Mouse (Mus musculus) limb, embryonic 13.5 days (tissue): ENCODE results near the gene Cfap73. TPM values are rescaled to one million over a fixed set of nuclear protein-coding genes. Genes with fewer than 3 reads are reported as not detected.

ENCODE experiments used
- ATAC-seq: fragments of 200-750 bp; cut with Nextera tagmentation; 2 replicates; pipeline ENCODE4 v1.8.0; 2017; ENCODE audit warnings: low read depth, moderate number of reproducible peaks, moderate TSS enrichment; ENCODE audit not compliant: low FRiP score
- H3K27ac ChIP-seq: fragments of 300-500 bp; sonication (generic); 2 replicates; pipeline ENCODE4 v1.5.1; 2015; ENCODE audit warnings: inconsistent platforms, mild to moderate bottlenecking, moderate library complexity
- H3K27me3 ChIP-seq: fragments of 300-500 bp; sonication (generic); 2 replicates; pipeline ENCODE4 v1.6.1; 2015; ENCODE audit warnings: mild to moderate bottlenecking, inconsistent platforms
- H3K36me3 ChIP-seq: fragments of 300-500 bp; sonication (generic); 2 replicates; pipeline ENCODE4 v1.6.1; 2015; ENCODE audit warnings: inconsistent platforms, mild to moderate bottlenecking, moderate library complexity
- H3K4me1 ChIP-seq: fragments of 300-500 bp; sonication (generic); 2 replicates; pipeline ENCODE4 v1.6.1; 2015; ENCODE audit warnings: inconsistent platforms
- H3K4me2 ChIP-seq: fragments of 300-500 bp; sonication (generic); replicated peaks from 2 replicates; pipeline ENCODE4 v1.6.1; 2015; ENCODE audit warnings: inconsistent platforms, mild to moderate bottlenecking, moderate library complexity
- H3K4me3 ChIP-seq: fragments of 300-500 bp; sonication (generic); 2 replicates; pipeline ENCODE4 v1.5.1; 2015; ENCODE audit warnings: moderate library complexity, mild to moderate bottlenecking, inconsistent platforms
- H3K9ac ChIP-seq: fragments of 300-500 bp; sonication (generic); 2 replicates; pipeline ENCODE4 v1.6.1; 2015; ENCODE audit warnings: mild to moderate bottlenecking, inconsistent platforms
- H3K9me3 ChIP-seq: fragments of 300-500 bp; sonication (generic); 2 replicates; pipeline ENCODE4 v1.6.1; 2016; ENCODE audit warnings: inconsistent platforms
- WGBS: fragments of 180-500 bp; shearing (Covaris S2); methylation state at CpG from one replicate; pipeline ENCODE4 v1.1.7; 2015; 5-methylcytosine and 5-hydroxymethylcytosine counted together
- polyA plus RNA-seq: library from polyadenylated mRNA; unstranded; fragments of >200 nt; fragmentation: Nextera tagmentation; extraction: Ambion mirVana; gene quantifications from 2 replicates; pipeline ENCODE4 v1.2.1, GENCODE M21; 2015

Cfap73 gene
- polyA plus RNA-seq, 1 experiment from 2014 or later: not detected

- H3K27me3 ChIP-seq: peaks cover 18% of the 10 kb centered on the region; the same call in 1 of the 2 replicates
- H3K27ac ChIP-seq: no peak overlapping the region
- no peak for ATAC-seq
- no peaks in the 10 kb centered on the region for H3K36me3 ChIP-seq
- H3K9ac ChIP-seq: no peak overlapping the region
- H3K9me3 ChIP-seq: no peaks in the 10 kb centered on the region
- no peaks in the 10 kb centered on the region for H3K4me1 ChIP-seq
- H3K4me2 ChIP-seq: no peak overlapping the region
- no peak overlapping the region for H3K4me3 ChIP-seq
- WGBS: 65% methylated on average over 5 of the region's 5 CpGs
Observed at GRCm38 (mm10) chr5:120660816-120661215, 26.8 kb upstream of the Cfap73 start.

GRCm38 (mm10) chr5:120656281-120656751 is 22.3 kb upstream of the Cfap73 start:
- H3K27me3 ChIP-seq: peaks cover 40% of the 10 kb centered on the region
- H3K36me3 ChIP-seq: no peaks in the 10 kb centered on the region
- H3K4me1 ChIP-seq: no peaks in the 10 kb centered on the region
- WGBS: 84% methylated on average over 12 of the region's 12 CpGs
- H3K27ac ChIP-seq: no peak overlapping the region
- no peak overlapping the region for H3K4me2 ChIP-seq
- ATAC-seq: no peak
- H3K4me3 ChIP-seq: no peak overlapping the region
- H3K9ac ChIP-seq: no peak overlapping the region
- no peaks in the 10 kb centered on the region for H3K9me3 ChIP-seq

- WGBS: 94% methylated on average over 2 of the region's 2 CpGs
- Histone ChIP-seq H3K36me3 (no peaks in the 10 kb centered on the region), H3K27ac (no peak overlapping the region), H3K9me3 (no peaks in the 10 kb centered on the region), H3K4me3 (no peak overlapping the region), H3K4me1 (peaks cover 6% of the 10 kb centered on the region), H3K9ac (no peak overlapping the region), H3K4me2 (no peak overlapping the region), H3K27me3 (peaks cover 65% of the 10 kb centered on the region)
- ATAC-seq: no peak
Observed at GRCm38 (mm10) chr5:120653873-120654272, 19.8 kb upstream of the Cfap73 start.

- no peak overlapping the region for H3K4me3 ChIP-seq
- ATAC-seq: no peak
- H3K27ac ChIP-seq: no peak overlapping the region
- H3K9me3 ChIP-seq: no peaks in the 10 kb centered on the region
- H3K4me2 ChIP-seq: no peak overlapping the region
- no peak overlapping the region for H3K9ac ChIP-seq
- WGBS: 83% methylated on average over 28 of the region's 28 CpGs
- H3K4me1 ChIP-seq: peaks cover 12% of the 10 kb centered on the region
- no peaks in the 10 kb centered on the region for H3K36me3 ChIP-seq
- H3K27me3 ChIP-seq: peaks cover 72% of the 10 kb centered on the region
Observed at GRCm38 (mm10) chr5:120652915-120653701, 19.1 kb upstream of the Cfap73 start.

- Histone ChIP-seq H3K4me2 (no peak overlapping the region), H3K36me3 (no peaks in the 10 kb centered on the region), H3K27ac (no peak overlapping the region), H3K9me3 (no peaks in the 10 kb centered on the region), H3K4me1 (peaks cover 12% of the 10 kb centered on the region), H3K4me3 (no peak overlapping the region), H3K27me3 (peaks cover 86% of the 10 kb centered on the region), H3K9ac (no peak overlapping the region)
- WGBS: 68% methylated on average over 5 of the region's 5 CpGs
- ATAC-seq: no peak
Observed at GRCm38 (mm10) chr5:120651230-120651629, 17.2 kb upstream of the Cfap73 start.

GRCm38 (mm10) chr5:120649938-120650337 is 15.9 kb upstream of the Cfap73 start:
- Histone ChIP-seq H3K9me3 (no peaks in the 10 kb centered on the region), H3K36me3 (no peaks in the 10 kb centered on the region), H3K4me2 (no peak overlapping the region), H3K9ac (no peak overlapping the region), H3K4me1 (peaks cover 12% of the 10 kb centered on the region), H3K4me3 (no peak overlapping the region), H3K27ac (no peak overlapping the region), H3K27me3 (peaks cover 84% of the 10 kb centered on the region)
- WGBS: 23% methylated on average over 13 of the region's 13 CpGs
- no peak for ATAC-seq

GRCm38 (mm10) chr5:120649374-120649933 is 15.4 kb upstream of the Cfap73 start:
- Histone ChIP-seq H3K4me1 (peaks cover 12% of the 10 kb centered on the region), H3K9me3 (no peaks in the 10 kb centered on the region), H3K27ac (no peak overlapping the region), H3K4me2 (peak overlapping the region; percentile 58), H3K27me3 (peaks cover 80% of the 10 kb centered on the region), H3K9ac (no peak overlapping the region), H3K36me3 (no peaks in the 10 kb centered on the region), H3K4me3 (peak overlapping the region; percentile 26)
- 4% methylated on average over 19 of the region's 21 CpGs for WGBS
- ATAC-seq: 0 out of 2 replicates have a peak, but pooled peaks have one; percentile 30

- Histone ChIP-seq H3K9me3 (no peaks in the 10 kb centered on the region), H3K27me3 (peaks cover 82% of the 10 kb centered on the region), H3K4me3 (peak within 1 kb of the TSS; percentile 26), H3K27ac (no peak within 1 kb of the TSS), H3K4me1 (peaks cover 12% of the 10 kb centered on the region), H3K4me2 (peak within 1 kb of the TSS; percentile 58), H3K36me3 (no peaks in the 10 kb centered on the region), H3K9ac (peak within 1 kb of the TSS; percentile 43; the same call in 1 of the 2 replicates)
- peak; percentile 60; the same call in 1 of the 2 replicates for ATAC-seq
- WGBS: 1% methylated on average over 53 of the region's 53 CpGs
Observed at GRCm38 (mm10) chr5:120648569-120649373, 14.7 kb upstream of the Cfap73 start, which contains the start of gene Rasal1. TSS of gene Rasal1 (plus strand) at chr5:120648812.

- WGBS: 39% methylated on average over 12 of the region's 12 CpGs
- no peak overlapping the region for H3K4me2 ChIP-seq
- no peak overlapping the region for H3K9ac ChIP-seq
- no peak overlapping the region for H3K27ac ChIP-seq
- H3K36me3 ChIP-seq: no peaks in the 10 kb centered on the region
- no peak overlapping the region for H3K4me3 ChIP-seq
- ATAC-seq: no peak
- no peaks in the 10 kb centered on the region for H3K9me3 ChIP-seq
- H3K4me1 ChIP-seq: peaks cover 12% of the 10 kb centered on the region
- H3K27me3 ChIP-seq: peaks cover 79% of the 10 kb centered on the region
Observed at GRCm38 (mm10) chr5:120647814-120648491, 13.9 kb upstream of the Cfap73 start.

GRCm38 (mm10) chr5:120647361-120647760 is 13.3 kb upstream of the Cfap73 start:
- Histone ChIP-seq H3K4me1 (peaks cover 12% of the 10 kb centered on the region), H3K4me3 (no peak overlapping the region), H3K27ac (no peak overlapping the region), H3K9ac (no peak overlapping the region), H3K36me3 (no peaks in the 10 kb centered on the region), H3K4me2 (no peak overlapping the region), H3K9me3 (no peaks in the 10 kb centered on the region), H3K27me3 (peaks cover 73% of the 10 kb centered on the region)
- no peak for ATAC-seq
- WGBS: 75% methylated on average over 4 of the region's 4 CpGs

- Histone ChIP-seq H3K4me2 (no peak overlapping the region), H3K27me3 (peaks cover 58% of the 10 kb centered on the region), H3K36me3 (no peaks in the 10 kb centered on the region), H3K9ac (no peak overlapping the region), H3K9me3 (no peaks in the 10 kb centered on the region), H3K4me3 (no peak overlapping the region), H3K27ac (no peak overlapping the region), H3K4me1 (peaks cover 12% of the 10 kb centered on the region)
- 63% methylated on average over 6 of the region's 6 CpGs for WGBS
- ATAC-seq: no peak
Observed at GRCm38 (mm10) chr5:120645851-120646250, 11.8 kb upstream of the Cfap73 start.
